ENCODE assay signal across 11 mouse cellular contexts in the genomic region with DNA sequence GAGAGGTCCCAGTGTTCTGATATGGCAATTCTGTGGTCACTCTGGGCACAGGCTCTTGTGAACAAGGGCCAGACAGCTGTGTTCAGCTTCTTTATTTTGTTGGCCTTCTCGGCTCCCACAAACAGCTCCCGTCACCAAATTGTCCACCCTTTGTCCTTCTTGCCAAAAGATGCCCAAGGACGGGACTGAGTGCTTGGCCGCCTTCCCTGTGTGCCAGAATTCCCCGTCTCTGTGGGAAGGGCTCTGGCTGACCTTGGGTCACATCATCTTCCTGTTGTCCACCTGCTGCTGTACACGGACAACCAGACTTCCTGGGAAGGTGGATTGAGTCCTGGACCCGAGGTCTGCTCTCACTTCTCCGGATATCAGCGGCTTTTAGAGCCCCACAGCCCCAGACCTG.
"Had no signal": no experiment of that assay in that cellular context is flagged by ENCODE, and none has a peak within 500 bp of the region (broad histone marks: within the 10 kb centered on the region; RNA-seq: fewer than 3 reads in every experiment).

No protein-coding gene starts in this region.

- DNase-seq: kidney, adult 9 months; kidney, postnatal 14 days; kidney, postnatal 4 days; liver; lung, adult 18-20 months; lung, postnatal 10 days; lung, postnatal 36 days; retina, postnatal 1 day; right cerebral cortex, postnatal 25 days; spleen, adult 18-20 months; thymus, postnatal 25 days had no signal
